Mouse (Mus musculus): Measurements from ENCODE around the gene Tldc1.

Gene Tldc1

GRCm38 (mm10) chr8:119716730-119717299, 61.4 kb downstream of the Tldc1 start:
- no peak for DNase-seq

- DNase-seq, result no peak
These were observed 63.0 kb downstream of the Tldc1 start for GRCm38 (mm10) chr8:119715221-119715620.

GRCm38 (mm10) chr8:119713421-119713820, 64.8 kb downstream of the Tldc1 start:
- DNase-seq, result no peak

GRCm38 (mm10) chr8:119712226-119712625, 66.0 kb downstream of the Tldc1 start:
- DNase-seq, result no peak
